Mouse (Mus musculus) mouse trophoblast stem cell (cell line): ENCODE data around the gene 2310007B03Rik.

ENCODE experiments used
- in situ Hi-C, 2 experiments: fragments of 300-500 bp; cut with MseI, MboI; formaldehyde crosslinking; loops; 2 replicates in 1 of 2; 3 replicates in 1 of 2; pipeline ENCODE4 v1.15.1; 2025

2310007B03Rik gene

DNA sequence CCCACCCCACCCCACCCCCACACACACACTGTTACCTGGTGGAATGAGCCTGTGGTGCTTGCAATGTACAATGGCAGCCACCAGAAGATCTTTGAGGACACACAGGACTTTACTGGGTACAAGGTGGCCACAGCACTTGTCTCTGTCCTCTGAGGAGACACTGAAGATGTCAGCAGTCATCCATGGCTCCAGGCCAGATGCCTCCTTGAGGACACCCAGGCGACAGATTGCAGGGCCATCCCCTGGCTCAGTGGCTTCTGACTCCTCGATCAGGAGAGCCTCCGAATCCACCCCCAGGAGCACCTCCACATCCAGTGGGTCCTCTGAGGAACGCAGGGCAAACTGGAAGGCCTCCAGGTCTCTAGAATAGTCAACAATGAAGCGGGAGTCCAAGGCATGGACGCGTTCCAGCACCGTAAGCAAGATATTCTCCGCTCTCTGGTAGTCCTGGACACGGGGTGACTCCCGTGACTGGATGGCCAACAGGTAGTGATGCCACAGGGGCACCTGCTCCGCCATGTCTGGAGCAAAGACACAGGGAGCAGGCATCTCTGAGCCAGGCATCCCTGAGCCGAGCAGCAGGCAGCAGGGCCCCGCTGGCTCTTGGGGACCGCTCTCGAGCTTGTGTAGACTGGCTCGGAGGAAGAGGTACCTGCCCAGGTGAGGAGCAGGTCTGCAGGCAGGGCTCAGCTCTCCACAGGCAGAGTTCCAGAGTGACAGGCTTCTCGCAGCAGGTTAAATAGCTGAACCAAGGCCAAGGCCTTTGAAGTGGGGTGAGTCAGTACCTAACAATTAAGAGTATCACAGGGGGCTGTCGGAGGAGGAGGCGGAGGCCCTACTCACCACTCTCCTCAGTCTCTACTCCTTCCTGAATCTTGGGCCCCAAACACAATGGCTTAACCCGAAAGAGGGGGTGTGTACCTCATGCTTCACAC is 915 bp downstream of the 2310007B03Rik start:
- in situ Hi-C loops, result no loop called here

DNA sequence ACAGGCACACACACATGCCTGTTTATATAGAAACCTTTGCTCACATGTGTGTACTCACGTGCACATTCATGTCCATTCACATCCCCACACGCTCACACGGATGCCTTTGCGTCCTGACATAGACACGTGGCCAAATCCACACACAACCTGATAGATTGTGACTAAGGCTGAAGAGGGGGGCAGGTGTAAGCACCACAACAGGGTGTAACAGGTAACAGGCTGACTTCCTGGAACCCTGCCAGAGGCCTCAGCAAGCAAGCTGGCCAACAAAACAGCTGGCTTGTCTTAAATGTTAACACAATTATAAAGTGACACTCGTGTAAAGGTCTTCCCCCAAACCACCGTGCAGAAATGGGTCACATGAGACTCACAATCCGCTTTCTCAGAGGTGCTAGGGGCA is 1.8 kb downstream of the 2310007B03Rik start:
- in situ Hi-C loops, result no loop called here

DNA sequence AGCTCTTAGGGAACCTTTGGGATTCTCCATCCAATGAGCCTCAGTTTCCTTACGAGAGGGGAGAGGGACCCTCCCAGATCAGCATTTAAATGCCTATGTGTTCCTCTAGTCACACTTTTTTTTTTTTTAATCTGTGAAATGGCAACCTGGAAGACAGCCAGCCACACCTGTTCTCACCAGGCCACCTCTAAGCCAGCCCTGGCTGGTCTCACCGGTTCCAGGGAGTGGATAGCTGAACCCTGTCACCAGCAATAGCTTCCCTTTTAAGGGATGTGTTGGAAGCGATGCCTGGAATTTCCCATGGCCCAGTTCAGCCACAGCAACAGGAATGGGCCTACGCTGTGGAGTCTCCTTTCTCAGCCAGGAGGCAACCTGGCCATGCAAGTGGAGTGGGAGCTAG is 3.2 kb downstream of the 2310007B03Rik start:
- in situ Hi-C loops, result no loop called here

DNA sequence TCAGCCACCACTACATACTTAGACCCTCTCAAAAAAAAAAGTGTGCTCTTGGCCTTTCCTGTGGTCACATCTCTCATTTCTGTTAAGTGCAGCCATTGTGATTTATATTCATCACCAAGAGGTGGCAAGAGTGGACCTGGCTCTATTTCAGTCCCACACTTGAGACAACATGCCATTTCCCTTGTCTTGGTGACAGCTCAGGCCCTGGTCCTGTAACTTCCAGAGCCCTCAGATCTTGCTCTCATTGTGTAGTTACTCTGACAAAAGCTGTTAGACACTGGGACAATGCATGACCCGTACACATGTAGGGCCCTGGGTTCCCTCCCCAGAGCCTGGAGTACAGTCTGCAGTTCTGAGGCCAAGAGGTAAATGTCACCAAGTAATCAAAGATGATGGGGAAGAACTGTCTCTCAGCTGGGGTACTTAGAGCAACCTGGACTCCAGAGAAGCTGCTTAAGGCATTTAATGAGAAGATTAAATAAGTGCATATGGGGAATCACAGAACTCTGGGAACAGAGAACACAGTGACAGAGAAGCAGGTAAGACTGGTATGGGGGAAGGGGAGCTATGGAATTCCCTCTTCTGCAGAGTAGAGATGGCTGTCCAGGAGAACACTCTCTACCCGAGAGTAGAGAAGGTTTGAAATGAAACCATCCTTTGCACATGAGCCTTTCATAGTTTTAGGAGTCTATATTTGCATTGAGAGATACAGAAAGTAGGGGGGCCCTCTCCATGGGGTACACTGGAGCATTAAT is 9.7 kb downstream of the 2310007B03Rik start:
- in situ Hi-C loops, result no loop called here

DNA sequence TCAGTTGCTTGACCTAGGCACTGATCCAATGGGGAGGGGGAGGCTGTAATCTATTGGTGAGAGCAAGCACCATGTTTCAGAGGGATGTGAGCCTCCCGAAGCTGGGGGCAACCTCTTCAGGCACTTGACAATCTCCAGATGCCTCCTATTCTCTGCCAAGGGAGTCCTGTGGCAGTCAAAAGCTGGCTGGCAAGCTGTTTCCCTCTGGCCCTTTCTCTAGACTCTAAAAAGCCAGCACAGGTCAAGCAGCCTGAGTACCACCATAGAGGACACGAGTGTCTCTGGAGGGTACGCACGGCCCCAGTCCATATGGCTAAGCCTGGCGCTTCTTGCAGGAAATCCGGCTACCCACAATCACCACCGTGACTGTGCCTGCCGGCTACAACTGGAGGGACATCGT is 16.6 kb downstream of the 2310007B03Rik start:
- in situ Hi-C loops, result no loop called here

DNA sequence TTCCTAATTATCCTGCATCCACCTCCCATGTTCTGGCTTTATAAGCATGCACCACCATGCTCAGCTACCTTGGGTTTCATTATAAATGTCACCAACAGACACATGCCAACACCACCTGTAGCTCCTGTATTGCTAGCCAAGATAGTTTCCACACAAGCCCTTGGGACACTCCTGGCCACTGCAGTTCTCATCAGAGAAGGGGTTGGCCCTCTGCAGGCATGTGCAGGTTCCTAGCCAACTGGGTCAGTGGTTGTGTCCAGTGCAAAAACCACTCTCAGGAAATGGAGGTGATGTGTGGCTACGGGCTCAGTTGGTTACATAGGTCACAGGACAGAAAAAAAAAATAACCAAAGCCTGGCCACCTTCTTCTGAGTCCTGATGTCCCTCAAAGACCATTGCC is 17.9 kb downstream of the 2310007B03Rik start:
- in situ Hi-C loops, result no loop called here

DNA sequence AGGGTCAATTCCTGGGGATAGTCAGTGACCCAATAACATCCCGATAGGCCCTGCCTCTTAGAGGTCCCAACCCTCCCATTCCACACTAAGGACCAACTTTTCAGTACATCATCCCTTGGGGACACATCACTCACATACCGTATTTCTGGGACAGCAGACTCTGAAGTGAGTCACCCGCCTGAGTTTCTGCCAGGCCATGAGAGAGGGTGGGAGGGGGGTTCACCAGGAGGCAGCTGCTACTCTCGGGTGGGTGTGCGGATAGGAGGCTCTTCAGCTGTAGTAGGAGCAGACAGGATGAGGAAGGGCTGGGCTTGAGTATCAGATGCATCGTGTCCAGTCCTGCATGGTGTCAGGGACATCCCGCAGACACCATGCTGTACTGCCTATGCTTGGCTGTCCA is 21.0 kb downstream of the 2310007B03Rik start:
- in situ Hi-C loops, result no loop called here

DNA sequence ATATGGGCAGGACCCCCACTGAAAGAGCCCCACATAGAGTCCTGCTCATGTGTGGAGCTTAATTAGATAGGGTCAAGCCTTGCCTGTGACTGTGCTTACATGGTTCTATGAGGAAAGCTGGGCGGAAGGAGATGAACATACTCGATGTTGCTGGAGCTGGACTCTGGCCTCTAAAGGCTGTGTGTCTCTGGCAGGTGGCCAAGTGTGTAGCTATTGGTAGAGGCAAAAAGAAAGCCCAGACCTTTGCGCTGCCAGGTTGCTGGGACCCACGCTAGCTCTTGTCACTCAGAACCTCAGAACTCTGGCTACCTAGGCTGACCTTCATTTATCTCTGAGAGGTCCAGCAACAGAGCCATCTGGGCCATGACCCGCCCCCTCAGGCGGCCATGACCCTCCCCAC is 22.2 kb downstream of the 2310007B03Rik start:
- in situ Hi-C loops, result no loop called here

DNA sequence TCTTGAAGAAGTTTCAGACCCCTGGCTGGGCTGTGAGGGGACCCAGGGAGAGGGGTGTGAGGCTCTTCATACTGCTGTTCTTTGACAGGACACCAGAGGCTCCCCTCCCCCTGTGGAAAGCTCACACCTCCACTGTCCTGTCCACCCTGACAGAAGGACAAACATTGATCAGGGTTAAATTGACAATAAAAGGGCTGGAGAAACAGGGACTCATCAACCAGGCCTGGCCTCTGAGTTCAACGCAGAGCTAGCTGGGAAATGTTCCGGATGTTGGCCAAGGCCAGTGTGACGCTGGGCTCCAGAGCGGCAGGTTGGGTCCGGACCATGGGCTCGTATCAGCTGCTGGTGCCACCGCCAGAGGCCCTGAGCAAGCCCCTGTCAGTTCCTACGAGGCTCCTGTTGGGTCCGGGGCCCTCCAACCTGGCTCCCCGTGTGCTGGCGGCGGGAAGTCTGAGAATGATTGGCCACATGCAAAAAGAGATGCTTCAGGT is 25.7 kb downstream of the 2310007B03Rik start, which contains the start of gene Agxt:
Gene Agxt, plus strand, starts transcription at position 205 of the 491 bp plus-strand sequence.
- in situ Hi-C loops, result no loop called here

DNA sequence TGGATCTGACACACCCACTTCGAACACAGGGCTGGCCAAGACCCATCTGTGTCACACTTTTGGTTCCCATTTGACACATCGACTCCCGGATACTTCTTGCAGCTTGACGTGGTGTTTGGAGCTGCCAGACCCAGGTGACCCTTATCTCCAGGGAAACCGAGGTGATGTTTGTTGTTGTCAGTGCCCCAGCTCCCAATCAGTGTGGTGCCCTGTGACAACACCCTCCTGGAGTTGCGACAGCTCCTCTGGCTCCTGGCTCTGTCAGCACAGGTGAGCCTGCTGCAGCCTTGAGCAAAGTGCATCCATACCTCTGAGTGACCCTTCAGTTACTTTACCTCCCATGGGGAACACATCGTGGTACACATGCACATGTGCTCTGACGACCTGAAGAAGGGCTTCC is 28.1 kb downstream of the 2310007B03Rik start:
- in situ Hi-C loops, result no loop called here

DNA sequence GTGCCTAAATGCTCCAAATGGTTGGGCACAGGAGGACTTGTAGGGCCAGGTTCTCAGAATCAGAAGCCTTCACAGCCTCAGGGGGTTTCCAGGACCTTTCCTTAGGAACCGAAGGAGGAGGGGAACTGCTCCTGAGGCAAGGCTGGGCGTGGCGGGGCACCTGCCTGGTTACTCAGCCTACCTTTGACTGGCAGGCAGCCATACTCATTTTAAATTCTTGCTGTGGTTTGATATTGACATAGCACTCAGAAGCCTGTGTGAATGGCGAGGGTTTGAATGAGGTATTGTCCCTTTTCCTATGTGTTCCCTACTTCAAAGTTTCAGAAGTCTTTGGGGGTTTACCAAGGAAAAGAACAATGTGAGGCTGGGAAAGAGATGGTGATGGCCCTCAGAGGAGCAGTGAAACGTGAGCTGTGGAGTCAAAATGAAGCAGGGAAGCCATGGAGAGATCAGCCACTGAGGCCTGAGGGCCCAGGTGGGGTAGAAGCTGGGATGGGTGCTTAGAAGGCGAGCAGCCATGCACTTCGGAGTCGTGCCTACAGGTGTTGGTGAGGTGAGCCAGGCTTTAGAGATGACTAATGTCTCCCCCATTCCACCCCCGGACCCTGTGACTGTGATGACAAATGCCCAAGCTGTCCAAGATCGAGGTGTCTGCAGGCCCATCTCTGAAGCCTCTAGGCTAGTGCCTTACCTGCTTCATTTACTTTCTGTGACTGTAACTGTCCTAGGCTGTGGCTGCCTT is 30.3 kb downstream of the 2310007B03Rik start:
- in situ Hi-C loops, result no loop called here

DNA sequence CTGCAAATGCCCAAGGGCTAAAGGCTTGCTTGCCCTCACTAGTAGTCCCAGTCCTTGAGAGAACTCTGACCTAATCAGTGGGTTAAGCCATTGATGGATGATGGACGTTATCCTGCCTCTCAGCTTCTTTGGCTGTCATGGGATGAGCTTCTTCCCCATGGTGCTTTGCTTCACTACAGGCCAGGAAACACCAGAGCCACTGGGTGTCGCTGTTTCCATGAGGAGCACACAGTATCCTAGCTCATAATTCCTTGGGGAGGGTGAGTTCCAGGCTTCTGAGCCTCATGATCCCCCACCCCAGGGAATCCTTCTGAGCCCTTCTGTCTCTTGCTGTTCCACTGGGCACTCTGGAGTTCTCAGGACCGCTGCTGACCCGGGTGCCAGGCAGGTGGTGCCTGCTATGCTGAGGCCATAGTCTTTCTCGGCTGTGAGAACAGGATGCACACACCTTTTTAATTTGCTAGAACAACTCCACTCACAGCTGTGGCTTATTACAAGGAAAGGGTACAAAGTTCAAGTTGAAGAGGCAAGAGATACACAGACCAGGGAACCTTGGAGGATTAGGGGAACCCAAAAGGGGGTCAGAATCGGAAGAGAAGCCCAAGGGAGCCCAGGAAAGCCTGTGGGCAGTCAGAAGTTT is 31.9 kb downstream of the 2310007B03Rik start:
- in situ Hi-C loops, result no loop called here

DNA sequence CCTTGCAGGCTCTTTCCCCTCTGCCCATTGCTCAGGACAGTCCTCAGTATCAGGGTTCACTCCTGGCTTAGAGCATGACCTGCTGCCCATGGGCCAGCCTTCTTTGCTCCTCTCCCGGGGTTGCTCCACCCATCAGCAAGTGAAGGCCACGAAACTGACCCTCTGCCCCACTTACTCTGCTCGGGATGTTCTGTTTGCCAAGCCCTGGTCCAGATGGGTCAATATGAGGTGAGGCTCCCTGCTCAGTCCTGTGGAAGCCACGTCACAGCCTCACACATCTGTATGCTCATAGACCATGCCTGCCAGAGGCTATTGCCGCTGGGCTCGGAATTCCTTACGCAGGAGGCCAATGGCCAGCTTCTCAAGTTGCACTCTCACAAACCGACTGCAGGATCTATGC is 32.5 kb downstream of the 2310007B03Rik start:
- in situ Hi-C loops, result no loop called here

DNA sequence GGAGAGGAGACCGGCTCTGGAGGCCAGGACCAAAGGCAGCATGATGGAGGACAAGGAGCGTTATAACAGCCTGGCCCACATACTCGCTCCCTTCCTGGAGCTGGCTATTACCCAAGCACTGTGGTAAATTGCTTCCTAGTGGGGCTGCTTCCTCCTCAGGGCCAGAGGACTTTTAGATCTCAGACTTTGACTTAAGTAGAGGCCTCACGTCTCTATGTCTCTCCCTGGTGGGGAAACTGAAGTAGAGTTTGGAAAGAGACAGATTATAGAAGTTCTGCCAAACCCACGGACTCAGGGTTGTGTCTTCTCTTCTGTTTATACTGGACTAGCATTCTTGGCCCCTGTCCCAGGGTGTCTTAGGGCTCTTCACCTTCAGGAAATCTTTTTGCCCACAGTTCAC is 35.5 kb downstream of the 2310007B03Rik start:
- in situ Hi-C loops, result no loop called here

DNA sequence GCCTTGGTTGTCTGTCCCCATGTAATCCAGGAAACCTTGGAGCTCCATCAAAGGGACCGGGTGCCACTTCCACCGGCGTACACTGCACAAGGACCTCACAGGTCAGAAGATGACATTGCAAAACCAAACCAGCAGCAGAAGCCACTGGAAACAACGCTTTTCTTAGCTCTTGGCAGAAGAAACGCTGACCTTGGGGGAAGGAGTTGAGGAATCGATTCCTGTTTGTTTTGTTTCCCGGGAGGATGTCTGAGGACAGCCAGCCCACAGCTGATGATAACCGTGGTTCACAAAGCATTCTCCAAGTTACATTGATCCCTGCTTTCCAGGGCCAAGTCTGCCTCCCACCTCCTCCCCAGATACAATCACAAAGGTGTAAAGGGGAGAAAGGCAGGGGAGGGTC is 36.7 kb downstream of the 2310007B03Rik start:
- in situ Hi-C loops, result no loop called here

DNA sequence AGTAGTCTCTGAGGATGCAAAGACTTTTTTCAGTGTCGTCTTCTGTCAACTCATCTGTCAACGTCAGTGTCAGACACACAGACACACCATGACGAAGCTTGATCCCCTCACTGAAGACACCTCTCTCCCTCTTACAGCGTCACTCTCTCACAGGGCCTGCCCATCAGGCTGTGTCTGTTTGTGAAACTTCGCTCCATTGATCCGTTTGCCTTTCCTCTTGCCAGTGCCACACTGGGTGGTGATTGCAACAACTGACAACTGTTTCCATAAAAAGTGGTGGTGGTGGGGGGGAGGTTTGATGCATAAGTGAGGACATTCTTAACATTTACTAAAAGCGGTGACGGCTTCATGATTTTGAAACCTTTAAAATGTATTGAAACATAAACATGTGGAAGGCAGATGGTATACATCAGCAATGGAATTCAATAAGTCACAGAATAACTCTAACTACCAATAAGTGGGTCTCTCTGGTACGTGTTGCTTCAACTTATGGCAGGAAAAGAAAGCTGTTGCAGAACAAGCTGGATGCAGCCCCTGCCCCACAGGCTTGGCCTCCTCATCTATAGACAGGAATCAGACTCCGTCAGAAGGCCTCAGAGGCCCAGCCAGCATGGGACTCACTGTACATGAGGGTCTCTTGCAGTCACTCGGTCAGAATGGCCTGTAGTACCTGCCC is 37.4 kb downstream of the 2310007B03Rik start:
- in situ Hi-C loops, result no loop called here

DNA sequence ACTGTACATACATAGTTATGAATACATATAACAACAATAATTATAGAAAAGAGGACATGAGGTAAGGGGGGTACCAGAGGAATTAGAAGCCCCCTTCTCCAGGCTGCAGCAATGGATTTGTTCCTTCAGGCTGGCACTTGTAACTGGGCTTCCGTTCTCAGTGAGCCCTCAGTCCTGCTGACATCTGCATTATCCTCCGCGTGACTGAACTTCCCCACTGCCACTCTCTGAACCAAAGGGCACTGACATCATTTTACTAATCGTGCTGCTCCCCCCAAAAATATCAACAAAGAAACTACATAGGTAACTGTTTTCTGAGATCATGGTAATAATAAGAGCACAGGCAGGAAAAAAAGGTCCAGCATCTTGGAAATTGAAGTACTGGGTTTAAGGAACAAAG is 41.9 kb downstream of the 2310007B03Rik start:
- in situ Hi-C loops, result no loop called here

DNA sequence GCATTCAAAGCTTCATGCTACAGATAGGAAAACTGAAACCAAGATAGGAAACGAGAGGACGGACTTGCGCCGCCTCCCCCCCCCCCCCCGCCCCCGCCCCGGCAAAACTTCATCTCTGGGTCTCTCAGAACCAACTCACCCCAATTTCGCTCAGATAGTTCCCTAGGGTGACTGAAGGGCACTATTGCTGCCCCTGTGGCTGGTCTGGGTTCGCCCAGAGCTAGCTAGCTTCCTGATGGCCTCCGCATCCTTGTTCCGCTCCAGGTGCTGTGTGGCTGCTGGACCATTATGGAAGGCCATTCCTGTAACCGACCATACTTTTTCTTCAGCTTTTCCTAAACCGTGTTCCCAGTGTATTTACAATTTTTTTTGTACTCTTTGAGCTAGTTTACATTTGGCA is 45.3 kb downstream of the 2310007B03Rik start:
- in situ Hi-C loops, result no loop called here

DNA sequence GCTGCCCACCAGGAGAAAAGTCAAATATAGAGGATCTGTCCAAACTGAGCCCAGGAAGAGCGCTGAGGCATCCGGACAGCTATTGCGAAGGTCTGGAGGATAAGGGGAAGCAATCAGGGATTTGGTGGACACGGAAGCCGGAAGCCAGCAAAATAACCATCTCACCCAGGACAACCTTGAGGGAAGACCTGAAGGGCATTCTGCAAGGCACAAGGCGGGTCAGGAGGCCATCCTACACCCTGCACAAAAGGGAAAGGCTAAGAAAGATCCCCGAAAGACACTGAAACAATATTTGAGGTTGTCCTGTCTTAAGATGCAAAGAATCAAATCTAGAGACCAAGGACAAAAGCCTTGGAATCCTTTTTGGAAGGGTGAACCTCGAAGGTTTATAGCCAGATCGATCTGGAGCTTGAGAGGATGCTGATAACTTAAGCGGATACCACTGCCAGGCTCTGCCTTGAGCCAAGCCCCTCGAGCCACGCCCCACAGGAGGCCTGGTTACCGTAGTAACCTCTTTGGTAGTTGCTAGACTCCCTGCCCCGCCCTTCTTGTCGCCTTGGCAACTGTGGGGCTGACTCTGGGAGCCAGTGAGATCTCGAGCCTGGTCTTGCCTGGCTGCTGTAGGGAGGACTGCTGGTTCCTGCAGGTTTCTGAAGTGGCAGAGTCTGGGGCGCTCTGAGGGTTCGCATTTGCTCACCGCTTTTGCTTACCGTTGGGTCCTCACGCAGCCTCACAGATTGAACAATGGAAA is 45.9 kb downstream of the 2310007B03Rik start:
- in situ Hi-C loops, result no loop called here

DNA sequence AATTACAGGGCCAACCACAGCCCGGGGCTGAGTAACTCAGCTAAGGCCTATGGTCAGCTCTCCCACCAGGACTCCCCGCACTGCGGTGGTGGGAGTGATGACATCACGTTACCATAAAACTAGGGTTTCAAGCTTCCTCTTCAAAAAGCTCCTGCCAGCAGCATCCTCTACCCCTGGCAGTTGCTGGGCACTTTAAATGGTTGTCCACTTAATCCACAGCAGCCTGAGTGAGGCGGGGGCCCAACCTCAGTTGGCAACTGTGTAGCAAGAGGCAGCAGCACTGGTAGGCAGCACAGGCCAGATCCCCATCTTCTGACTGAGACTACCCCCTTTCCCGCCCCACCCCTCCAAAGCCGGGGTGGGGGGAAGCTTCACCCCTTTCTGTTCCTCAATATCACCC is 58.0 kb downstream of the 2310007B03Rik start:
- in situ Hi-C loops, result no loop called here
